Mouse (Mus musculus): ENCODE data around the gene Rabl6. TPM values are rescaled to one million over a fixed set of nuclear protein-coding genes. Genes with fewer than 3 reads are reported as not detected.
"Not testable (repeated sequence)": the region's sequence is repeated elsewhere in the genome, so short reads cannot be mapped to it uniquely, and the experiment has no call there.

The Rabl6 gene
- polyA plus RNA-seq, 1 experiment from 2014 or later: 61.6 TPM

- peak within 1 kb of the TSS; percentile 78 for H3K27ac ChIP-seq
- peaks cover 25% of the 10 kb centered on the region for H3K36me3 ChIP-seq (replicated peaks; ENCODE audit: control insufficient read depth, insufficient read depth)
- ATAC-seq (ENCODE audit: low FRiP score): peak; percentile 98
- peak; percentile 93 for DNase-seq (ENCODE audit: low spot score)
- H3K4me3 ChIP-seq (replicated peaks; ENCODE audit: low read length): peak within 1 kb of the TSS; percentile 96
- no peaks in the 10 kb centered on the region for H3K27me3 ChIP-seq (ENCODE audit: control insufficient read depth, insufficient read depth, low read length)
- peak within 1 kb of the TSS; percentile 99 for H3K9ac ChIP-seq
- peaks cover 20% of the 10 kb centered on the region for H3K4me1 ChIP-seq (replicated peaks; ENCODE audit: control insufficient read depth, insufficient read depth, low read length)
- WGBS: under 1% methylated on average over 61 of the region's 61 CpGs
- peak within 1 kb of the TSS; percentile 98 for H3K4me2 ChIP-seq (replicated peaks)
- no peaks in the 10 kb centered on the region for H3K9me3 ChIP-seq (ENCODE audit: control insufficient read depth, low read length)
These were observed 50.9 kb downstream of the Rabl6 start, which contains the start of gene Edf1 for GRCm38 (mm10) chr2:25557221-25557963. Gene Edf1, plus strand, starts transcription at chr2:25557847.

GRCm38 (mm10) chr2:25556296-25556695 lies 52.0 kb downstream of the Rabl6 start:
- no peak overlapping the region for H3K4me3 ChIP-seq (replicated peaks; ENCODE audit: low read length)
- DNase-seq (ENCODE audit: low spot score) (no peak), ATAC-seq (ENCODE audit: low FRiP score) (no peak)
- H3K9me3 ChIP-seq (ENCODE audit: control insufficient read depth, low read length): no peaks in the 10 kb centered on the region
- 63% methylated on average over 1 of the region's 1 CpGs for WGBS
- peaks cover 14% of the 10 kb centered on the region for H3K36me3 ChIP-seq (replicated peaks; ENCODE audit: control insufficient read depth, insufficient read depth)
- H3K27me3 ChIP-seq (ENCODE audit: control insufficient read depth, insufficient read depth, low read length): no peaks in the 10 kb centered on the region
- H3K9ac ChIP-seq: no peak overlapping the region
- peaks cover 20% of the 10 kb centered on the region for H3K4me1 ChIP-seq (replicated peaks; ENCODE audit: control insufficient read depth, insufficient read depth, low read length)
- H3K4me2 ChIP-seq (replicated peaks): no peak overlapping the region
- no peak overlapping the region for H3K27ac ChIP-seq

GRCm38 (mm10) chr2:25555479-25555878 lies 52.8 kb downstream of the Rabl6 start:
- H3K27me3 ChIP-seq (ENCODE audit: control insufficient read depth, insufficient read depth, low read length); H3K4me2 ChIP-seq (replicated peaks); H3K4me3 ChIP-seq (replicated peaks; ENCODE audit: low read length); H3K9me3 ChIP-seq (ENCODE audit: control insufficient read depth, low read length); H3K9ac ChIP-seq; H3K36me3 ChIP-seq (replicated peaks; ENCODE audit: control insufficient read depth, insufficient read depth); DNase-seq (ENCODE audit: low spot score); ATAC-seq (ENCODE audit: low FRiP score); H3K27ac ChIP-seq: not testable (repeated sequence)
- 60% methylated on average over 2 of the region's 2 CpGs for WGBS
- peaks cover 20% of the 10 kb centered on the region for H3K4me1 ChIP-seq (replicated peaks; ENCODE audit: control insufficient read depth, insufficient read depth, low read length)

GRCm38 (mm10) chr2:25553171-25553786 lies 55.0 kb downstream of the Rabl6 start:
- DNase-seq (ENCODE audit: low spot score); H3K4me3 ChIP-seq (replicated peaks; ENCODE audit: low read length); ATAC-seq (ENCODE audit: low FRiP score); H3K27ac ChIP-seq; H3K9ac ChIP-seq; H3K4me2 ChIP-seq (replicated peaks); H3K9me3 ChIP-seq (ENCODE audit: control insufficient read depth, low read length); H3K4me1 ChIP-seq (replicated peaks; ENCODE audit: control insufficient read depth, insufficient read depth, low read length); H3K27me3 ChIP-seq (ENCODE audit: control insufficient read depth, insufficient read depth, low read length); H3K36me3 ChIP-seq (replicated peaks; ENCODE audit: control insufficient read depth, insufficient read depth): not testable (repeated sequence)
- WGBS: 91% methylated on average over 4 of the region's 4 CpGs

GRCm38 (mm10) chr2:25551186-25551585 lies 57.1 kb downstream of the Rabl6 start:
- no peak overlapping the region for H3K27ac ChIP-seq
- ATAC-seq (ENCODE audit: low FRiP score): no peak
- no peak overlapping the region for H3K4me2 ChIP-seq (replicated peaks)
- H3K9me3 ChIP-seq (ENCODE audit: control insufficient read depth, low read length): no peaks in the 10 kb centered on the region
- H3K9ac ChIP-seq: no peak overlapping the region
- H3K4me3 ChIP-seq (replicated peaks; ENCODE audit: low read length): no peak overlapping the region
- H3K36me3 ChIP-seq (replicated peaks; ENCODE audit: control insufficient read depth, insufficient read depth): no peaks in the 10 kb centered on the region
- 35% methylated on average over 5 of the region's 5 CpGs for WGBS
- H3K27me3 ChIP-seq (ENCODE audit: control insufficient read depth, insufficient read depth, low read length): no peaks in the 10 kb centered on the region
- H3K4me1 ChIP-seq (replicated peaks; ENCODE audit: control insufficient read depth, insufficient read depth, low read length): 0 out of 2 replicates have a peak, but pooled peaks cover 2% of the 10 kb centered on the region
- no peak for DNase-seq (ENCODE audit: low spot score)

GRCm38 (mm10) chr2:25549021-25549991 lies 59.0 kb downstream of the Rabl6 start:
- 83% methylated on average over 9 of the region's 9 CpGs for WGBS
- Histone ChIP-seq H3K27ac (no peak overlapping the region), H3K4me1 (replicated peaks; ENCODE audit: control insufficient read depth, insufficient read depth, low read length) (0 out of 2 replicates have a peak, but pooled peaks cover 6% of the 10 kb centered on the region), H3K36me3 (replicated peaks; ENCODE audit: control insufficient read depth, insufficient read depth) (no peaks in the 10 kb centered on the region), H3K9ac (no peak overlapping the region), H3K4me3 (replicated peaks; ENCODE audit: low read length) (no peak overlapping the region), H3K27me3 (ENCODE audit: control insufficient read depth, insufficient read depth, low read length) (no peaks in the 10 kb centered on the region), H3K4me2 (replicated peaks) (no peak overlapping the region), H3K9me3 (ENCODE audit: control insufficient read depth, low read length) (no peaks in the 10 kb centered on the region)
- ATAC-seq (ENCODE audit: low FRiP score): no peak
- no peak for DNase-seq (ENCODE audit: low spot score)

- Histone ChIP-seq H3K36me3 (replicated peaks; ENCODE audit: control insufficient read depth, insufficient read depth) (no peaks in the 10 kb centered on the region), H3K27me3 (ENCODE audit: control insufficient read depth, insufficient read depth, low read length) (no peaks in the 10 kb centered on the region), H3K4me3 (replicated peaks; ENCODE audit: low read length) (peak within 1 kb of the TSS; percentile 65), H3K27ac (no peak within 1 kb of the TSS), H3K9ac (peak within 1 kb of the TSS; percentile 68), H3K4me1 (replicated peaks; ENCODE audit: control insufficient read depth, insufficient read depth, low read length) (0 out of 2 replicates have a peak, but pooled peaks cover 6% of the 10 kb centered on the region), H3K4me2 (replicated peaks) (peak within 1 kb of the TSS; percentile 76), H3K9me3 (ENCODE audit: control insufficient read depth, low read length) (no peaks in the 10 kb centered on the region)
- 3% methylated on average over 48 of the region's 48 CpGs for WGBS
- ATAC-seq (ENCODE audit: low FRiP score): peak; percentile 100
- DNase-seq (ENCODE audit: low spot score): peak; percentile 97
These were observed 61.4 kb downstream of the Rabl6 start, which contains the start of gene Traf2 for GRCm38 (mm10) chr2:25546811-25547491. Gene Traf2, minus strand, starts transcription at chr2:25546940.

GRCm38 (mm10) chr2:25545996-25546810 lies 62.1 kb downstream of the Rabl6 start:
- H3K4me1 ChIP-seq (replicated peaks; ENCODE audit: control insufficient read depth, insufficient read depth, low read length): 0 out of 2 replicates have a peak, but pooled peaks cover 6% of the 10 kb centered on the region
- DNase-seq (ENCODE audit: low spot score) (no peak), ATAC-seq (ENCODE audit: low FRiP score) (peak; percentile 54)
- H3K4me2 ChIP-seq (replicated peaks): peak overlapping the region; percentile 76
- peak overlapping the region; percentile 68 for H3K9ac ChIP-seq
- WGBS: 11% methylated on average over 37 of the region's 43 CpGs
- H3K9me3 ChIP-seq (ENCODE audit: control insufficient read depth, low read length): no peaks in the 10 kb centered on the region
- no peaks in the 10 kb centered on the region for H3K36me3 ChIP-seq (replicated peaks; ENCODE audit: control insufficient read depth, insufficient read depth)
- no peak overlapping the region for H3K27ac ChIP-seq
- no peaks in the 10 kb centered on the region for H3K27me3 ChIP-seq (ENCODE audit: control insufficient read depth, insufficient read depth, low read length)
- peak overlapping the region; percentile 65 for H3K4me3 ChIP-seq (replicated peaks; ENCODE audit: low read length)

All from hindbrain, embryonic 14.5 days (tissue).